10 mouse cellular contexts compared by ENCODE assay signal in genomic region chr1:38666111-38666765, GRCm38 (mm10). TPM values are rescaled to one million over a fixed set of nuclear protein-coding genes. Genes with fewer than 3 reads are reported as not detected.
DNase-seq lines count a peak whose midpoint lies in the region; ATAC-seq lines count a peak whose summit lies in the region.
"Had no signal": no experiment of that assay in that cellular context is flagged by ENCODE, and none has a peak within 500 bp of the region (broad histone marks: within the 10 kb centered on the region; RNA-seq: fewer than 3 reads in every experiment).

No protein-coding gene starts in this region.

- H3K4me2 ChIP-seq in intestine, embryonic 14.5 days (ENCODE audit: low read length) = peak overlapping the region; percentile 24
- H3K4me2 ChIP-seq: liver, embryonic 13.5 days had no signal

- no peaks in the 10 kb centered on the region for H3K9me3 ChIP-seq in intestine, embryonic 14.5 days (ENCODE audit: control insufficient read depth, low read length)
- H3K9me3 ChIP-seq in forebrain, embryonic 10.5 days = no peaks in the 10 kb centered on the region
- H3K9me3 ChIP-seq: liver, embryonic 13.5 days had no signal

- peak; percentile 60; the same call in 1 of the 2 replicates for ATAC-seq in intestine, embryonic 14.5 days (replicated peaks; ENCODE audit: low FRiP score, low TSS enrichment, low read depth)

- peak overlapping the region; percentile 76 for H3K27ac ChIP-seq in intestine, embryonic 14.5 days (ENCODE audit: low read depth)
- H3K27ac ChIP-seq in forebrain, embryonic 10.5 days = no peak overlapping the region
- H3K27ac ChIP-seq: liver, embryonic 13.5 days had no signal

- no peaks in the 10 kb centered on the region for H3K27me3 ChIP-seq in intestine, embryonic 14.5 days (replicated peaks; ENCODE audit: control insufficient read depth, insufficient read depth, low read length)
- no peaks in the 10 kb centered on the region for H3K27me3 ChIP-seq in forebrain, embryonic 10.5 days (ENCODE audit: poor library complexity, severe bottlenecking)
- H3K27me3 ChIP-seq: liver, embryonic 13.5 days had no signal

- peaks cover 5% of the 10 kb centered on the region for H3K4me1 ChIP-seq in intestine, embryonic 14.5 days (replicated peaks; ENCODE audit: control insufficient read depth, insufficient read depth, low read length)
- peaks cover under 1% of the 10 kb centered on the region; the same call in 1 of the 2 replicates for H3K4me1 ChIP-seq in forebrain, embryonic 10.5 days

- 51% methylated on average over 5 of the region's 5 CpGs for WGBS in intestine, embryonic 14.5 days
- WGBS in forebrain, embryonic 10.5 days = 86% methylated on average over 5 of the region's 5 CpGs

- H3K4me3 ChIP-seq in intestine, embryonic 14.5 days (ENCODE audit: low read depth, low read length) = no peak overlapping the region
- H3K4me3 ChIP-seq in forebrain, embryonic 10.5 days = no peak overlapping the region
- H3K4me3 ChIP-seq: liver, embryonic 13.5 days had no signal

- H3K9ac ChIP-seq in intestine, embryonic 14.5 days (ENCODE audit: low read length) = no peak overlapping the region
- H3K9ac ChIP-seq: liver, embryonic 13.5 days had no signal

- H3K36me3 ChIP-seq in intestine, embryonic 14.5 days (ENCODE audit: control insufficient read depth, insufficient read depth, low read length) = no peaks in the 10 kb centered on the region
- no peaks in the 10 kb centered on the region for H3K36me3 ChIP-seq in forebrain, embryonic 10.5 days (replicated peaks)
- H3K36me3 ChIP-seq: liver, embryonic 13.5 days had no signal

- DNase-seq in kidney, adult 9 months = peak; percentile 4
- DNase-seq in kidney, adult 8-10 months = no peak
- peak; percentile 63 for DNase-seq in intestine, embryonic 14.5 days (ENCODE audit: low spot score)
- peak; percentile 61 for DNase-seq in kidney, postnatal 14 days
- DNase-seq in lung, postnatal 36 days = peak; percentile 80
- no peak for DNase-seq in adrenal gland, adult 18-20 months (ENCODE audit: low spot score in 2 of 2)
- no peak for DNase-seq in forebrain, embryonic 10.5 days (ENCODE audit: extremely low spot score, low spot score)
- no peak for DNase-seq in embryo, embryonic 10 days (ENCODE audit: low spot score)
- DNase-seq: cerebellum, adult 9-11 months; liver, embryonic 13.5 days had no signal

RNA-seq across cellular contexts. Expression of gene Aff3, which starts 1.5 kb away (rescaled TPM):
- 7.6 and 8.6 TPM in 2 replicates for polyA plus RNA-seq in intestine, embryonic 14.5 days (2014; fragmentation: Nextera tagmentation; extraction: Ambion mirVana)
- total RNA-seq in adrenal gland, adult 18-20 months (2021) = 1 to 10 TPM; 2.2 to 2.8 TPM
- polyA plus RNA-seq in forebrain, embryonic 10.5 days (2016; fragmentation: Nextera tagmentation; extraction: Ambion mirVana) = 3.4 and 3.5 TPM in 2 replicates

Comparison
In these comparisons a context has a peak if more than half of its experiments do, and no peak if none do; other contexts are left out.
1. DNase-seq: peak in kidney, adult 9 months (single experiment), intestine, embryonic 14.5 days (single experiment), kidney, postnatal 14 days (single experiment) and lung, postnatal 36 days (single experiment); none in kidney, adult 8-10 months (0 of 2), adrenal gland, adult 18-20 months (0 of 2), forebrain, embryonic 10.5 days (single experiment) and embryo, embryonic 10 days (single experiment).